Mouse (Mus musculus): ENCODE data around the gene Gpr26. TPM values are rescaled to one million over a fixed set of nuclear protein-coding genes. Genes with fewer than 3 reads are reported as not detected.

The Gpr26 gene
- polyA plus RNA-seq, 1 experiment from 2014 or later = not detected

Other genes with a start within 250 kb of the Gpr26 start
- gene Cpxm2, start 188.3 kb downstream of the Gpr26 start, polyA plus RNA-seq (2016; fragmentation: Nextera tagmentation; extraction: Ambion mirVana) = 0.91 and 2.5 TPM in 2 replicates